Mouse (Mus musculus) CH12.LX (cell line): Measurements from ENCODE around the gene Srsf9. TPM values are rescaled to one million over a fixed set of nuclear protein-coding genes. Genes with fewer than 3 reads are reported as not detected.

Source experiments
- DNase-seq: peaks from one replicate; pipeline ENCODE4 v3.0.0-alpha.2; 2013; ENCODE audit errors: extremely low read depth
- H3K27ac ChIP-seq: 2 replicates; pipeline ENCODE4 v1.5.1; 2012; ENCODE audit warnings: low read depth, mild to moderate bottlenecking, control low read depth, moderate library complexity; ENCODE audit not compliant: insufficient read depth
- H3K27me3 ChIP-seq: replicated peaks from 2 replicates; pipeline ENCODE3; 2012; ENCODE audit warnings: inconsistent platforms
- H3K36me3 ChIP-seq, 2 experiments: replicated peaks in 1 of 2; 2 replicates each; pipeline versions ENCODE3 to v1.6.1; 2012; ENCODE audit warnings: inconsistent platforms in 1 of 2, low read length in 1 of 2, mild to moderate bottlenecking in 1 of 2, mixed read lengths in 1 of 2, moderate library complexity in 1 of 2; ENCODE audit not compliant: control insufficient read depth in 1 of 2, insufficient read depth in 1 of 2
- H3K4me1 ChIP-seq, 2 experiments: 2 replicates each; pipeline ENCODE4 v1.6.1; 2012; ENCODE audit warnings: inconsistent platforms in 1 of 2, moderate library complexity in 1 of 2; ENCODE audit not compliant: insufficient read depth in 2 of 2, control insufficient read depth in 1 of 2
- H3K4me2 ChIP-seq: 2 replicates; pipeline ENCODE4 v1.6.1; 2012; ENCODE audit warnings: low read depth, mild to moderate bottlenecking, control low read depth; ENCODE audit not compliant: poor library complexity, insufficient read depth, severe bottlenecking
- H3K4me3 ChIP-seq, 3 experiments: fragments of 150-350 bp in 1 of 3; sonication (generic) in 1 of 3; replicated peaks in 1 of 3; 2 replicates each; pipeline versions ENCODE3 to v1.5.1; 2011 to 2012; ENCODE audit warnings: low read depth in 2 of 3, low read length in 2 of 3, mild to moderate bottlenecking in 2 of 3, moderate library complexity in 2 of 3, control low read depth in 1 of 3, improper control_type of control experiment in 1 of 3, inconsistent platforms in 1 of 3, mixed read lengths in 1 of 3; ENCODE audit not compliant: poor library complexity in 1 of 3
- H3K79me2 ChIP-seq: replicated peaks from 2 replicates; pipeline ENCODE4 v1.6.1; 2012; ENCODE audit warnings: mild to moderate bottlenecking, moderate library complexity; ENCODE audit not compliant: control insufficient read depth, poor library complexity, insufficient read depth, severe bottlenecking; ENCODE audit errors: extremely low read depth
- H3K9ac ChIP-seq: 2 replicates; pipeline ENCODE4 v1.6.1; 2012; ENCODE audit warnings: low read depth, mild to moderate bottlenecking, control low read depth, moderate library complexity; ENCODE audit not compliant: insufficient read depth
- H3K9me3 ChIP-seq: replicated peaks from 2 replicates; pipeline ENCODE3; 2012; ENCODE audit warnings: low read length, inconsistent platforms, mixed read lengths
- EP300 ChIP-seq: IDR thresholded peaks from 2 replicates; pipeline ENCODE4 v1.6.1; 2011; ENCODE audit warnings: low read length, improper control_type of control experiment
- ETS1 ChIP-seq: conservative IDR thresholded peaks from 2 replicates; pipeline ENCODE4 v1.6.1; 2012; ENCODE audit warnings: low read depth, mild to moderate bottlenecking, inconsistent platforms, low read length, improper control_type of control experiment, moderate library complexity
- IRF4 ChIP-seq: IDR thresholded peaks from 2 replicates; pipeline ENCODE4 v1.6.1; 2014; ENCODE audit warnings: low read depth, mild to moderate bottlenecking, inconsistent platforms, low read length, improper control_type of control experiment
- MAZ ChIP-seq: IDR thresholded peaks from 2 replicates; pipeline ENCODE4 v1.6.1; 2012; ENCODE audit warnings: low read depth, mild to moderate bottlenecking, inconsistent platforms, low read length, improper control_type of control experiment, moderate library complexity
- MXI1 ChIP-seq: IDR thresholded peaks from 2 replicates; pipeline ENCODE4 v1.6.1; 2011; ENCODE audit warnings: mild to moderate bottlenecking, low read depth, low read length, improper control_type of control experiment
- NELFE ChIP-seq: IDR thresholded peaks from 2 replicates; pipeline ENCODE4 v1.6.1; 2011; ENCODE audit warnings: low read depth, low read length, improper control_type of control experiment
- PAX5 ChIP-seq: IDR thresholded peaks from 2 replicates; pipeline ENCODE4 v1.6.1; 2012; ENCODE audit warnings: low read length, inconsistent platforms, mixed read lengths
- POLR2AphosphoS2 ChIP-seq: IDR thresholded peaks from 2 replicates; pipeline ENCODE4 v1.6.1; 2011; ENCODE audit warnings: low read depth, low read length, improper control_type of control experiment
- RAD21 ChIP-seq: IDR thresholded peaks from 2 replicates; pipeline ENCODE4 v1.6.1; 2011; ENCODE audit warnings: low read depth, mild to moderate bottlenecking, low read length, improper control_type of control experiment, moderate library complexity
- RCOR1 ChIP-seq: conservative IDR thresholded peaks from 2 replicates; pipeline ENCODE4 v1.6.1; 2012; ENCODE audit warnings: low read depth, mild to moderate bottlenecking, inconsistent platforms, low read length, improper control_type of control experiment
- SIN3A ChIP-seq: IDR thresholded peaks from 2 replicates; pipeline ENCODE4 v1.6.1; 2012; ENCODE audit warnings: low read length, improper control_type of control experiment, inconsistent platforms
- SMC3 ChIP-seq: IDR thresholded peaks from 2 replicates; pipeline ENCODE4 v1.6.1; 2011; ENCODE audit warnings: low read depth, low read length, improper control_type of control experiment
- ZMIZ1 ChIP-seq: IDR thresholded peaks from 2 replicates; pipeline ENCODE4 v1.6.1; 2012; ENCODE audit warnings: low read depth, mild to moderate bottlenecking, inconsistent platforms, low read length, improper control_type of control experiment
- dilution Hi-C: fragments of 300-500 bp; cut with MboI; formaldehyde crosslinking; loops from 2 replicates; pipeline ENCODE4 v1.14.3; 2020; ENCODE audit warnings: low sequenced_read_pairs; ENCODE audit not compliant: extremely low pct_unique_long_range_greater_than_20kb, extremely low pct_ligation_motif_present
- in situ Hi-C: fragments of 300-500 bp; cut with MboI; formaldehyde crosslinking; loops from 3 replicates; pipeline ENCODE4 v1.14.3; 2019; ENCODE audit warnings: low sequenced_read_pairs, low pct_ligation_motif_present, low pct_unique_long_range_greater_than_20kb, mixed read lengths
- polyA plus RNA-seq: library from polyadenylated mRNA; unstranded; fragments of >175 nt; gene quantifications from 2 replicates; pipeline ENCODE4 v1.2.1, GENCODE M21; 2012; ENCODE audit warnings: low read depth; ENCODE audit not compliant: insufficient read length
- total RNA-seq, 2 experiments: library from RNA; depleted of rRNA; stranded (reverse); fragments of 300-350 nt in 1 of 2; fragments of >200 nt in 1 of 2; gene quantifications; 2 replicates each; pipeline ENCODE4 v1.2.3; 2012 to 2014

Srsf9 gene
- total and polyA plus RNA-seq, 3 experiments: 73.4 to 130 (median 117) TPM

DNA sequence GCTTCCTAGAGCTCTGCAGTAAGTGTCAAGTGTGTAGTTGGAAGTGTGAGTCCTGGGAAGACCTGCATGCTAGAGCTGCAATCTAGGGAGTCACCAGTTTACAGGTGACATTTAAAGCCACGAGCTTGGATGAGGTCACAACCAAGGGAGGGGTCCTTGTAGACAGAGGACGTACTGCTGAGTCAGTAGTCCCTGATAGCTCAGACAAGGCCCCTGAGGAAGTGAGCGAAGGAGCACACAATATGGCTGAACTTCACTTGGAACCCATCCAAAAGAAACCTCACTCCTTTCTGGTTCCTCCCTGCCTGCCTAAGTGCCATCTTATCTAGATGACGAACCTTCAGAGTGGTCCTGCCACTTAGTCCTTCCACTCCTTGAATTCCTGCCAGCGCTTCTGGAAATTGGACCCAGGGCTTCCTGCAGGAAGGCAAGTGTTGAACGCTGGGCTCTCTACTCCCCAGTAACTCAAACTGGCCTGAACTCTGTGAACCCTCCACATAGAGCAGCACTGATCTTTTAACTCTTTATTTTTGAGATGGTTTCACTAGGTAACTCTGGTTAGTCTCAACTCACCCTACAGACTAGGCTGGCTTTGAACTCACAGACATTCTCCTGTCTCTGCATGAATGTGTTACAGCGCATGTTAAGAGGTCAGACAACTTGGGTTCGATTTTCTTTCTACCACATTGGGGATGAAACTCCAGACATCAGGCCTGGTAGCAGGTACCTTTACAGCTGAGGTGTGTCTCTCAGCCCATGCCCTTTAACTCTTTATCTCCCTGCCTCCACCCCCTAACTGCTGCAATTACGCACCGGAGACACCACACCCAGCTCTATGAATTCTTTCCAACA is 13.9 kb upstream of the Srsf9 start:
- no peaks in the 10 kb centered on the region for H3K9me3 ChIP-seq
- peaks cover 0 to 10% of the 10 kb centered on the region in 2 experiments; a peak in 3 of 4 replicates for H3K4me1 ChIP-seq
- in situ Hi-C loops: no loop called here
- H3K27me3 ChIP-seq: no peaks in the 10 kb centered on the region
- TF ChIP-seq PAX5: no peak
- TF ChIP-seq ETS1: no peak
- TF ChIP-seq RCOR1: no peak
- TF ChIP-seq RAD21: no peak
- no peak for TF ChIP-seq NELFE
- no peak for TF ChIP-seq ZMIZ1
- TF ChIP-seq IRF4: no peak
- TF ChIP-seq MXI1: no peak
- no peak for TF ChIP-seq SIN3A
- no peak for TF ChIP-seq MAZ
- no peak for TF ChIP-seq POLR2AphosphoS2
- no peak overlapping the region for H3K4me2 ChIP-seq
- no peak overlapping the region for H3K4me3 ChIP-seq
- H3K36me3 ChIP-seq: peaks cover 0 to 6% of the 10 kb centered on the region in 2 experiments
- no peaks in the 10 kb centered on the region for H3K79me2 ChIP-seq
- no peak overlapping the region for H3K9ac ChIP-seq
- H3K27ac ChIP-seq: no peak overlapping the region
- no peak for DNase-seq
- dilution Hi-C loops: no loop called here

DNA sequence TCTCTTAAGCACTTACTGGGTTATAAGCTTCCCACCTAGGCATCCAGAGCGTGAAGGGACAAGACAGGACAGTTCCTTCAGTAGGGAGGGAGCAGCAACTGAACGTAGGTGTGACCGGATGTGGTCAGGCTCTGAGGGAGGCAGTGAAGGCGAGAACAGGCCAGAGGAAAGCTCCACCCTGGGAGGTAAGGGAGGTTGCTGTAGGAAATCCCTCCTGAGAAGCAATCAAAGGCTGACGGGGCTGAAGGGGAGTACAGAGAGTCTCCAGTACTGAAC is 13.4 kb upstream of the Srsf9 start:
- in situ Hi-C loops: no loop called here
- peaks cover under 1 to 13% of the 10 kb centered on the region in 2 experiments; a peak in 3 of 4 replicates for H3K4me1 ChIP-seq
- H3K4me3 ChIP-seq: no peak overlapping the region
- H3K9me3 ChIP-seq: no peaks in the 10 kb centered on the region
- no peaks in the 10 kb centered on the region for H3K79me2 ChIP-seq
- no peak overlapping the region for H3K4me2 ChIP-seq
- H3K36me3 ChIP-seq: peaks cover 0 to 2% of the 10 kb centered on the region in 2 experiments
- no peaks in the 10 kb centered on the region for H3K27me3 ChIP-seq
- no peak overlapping the region for H3K9ac ChIP-seq
- dilution Hi-C loops: no loop called here
- no peak for DNase-seq
- no peak for TF ChIP-seq SIN3A
- TF ChIP-seq EP300: no peak
- TF ChIP-seq SMC3: no peak
- TF ChIP-seq, all 38 proteins: peak for 0
- H3K27ac ChIP-seq: no peak overlapping the region
